Comparison of ENCODE assay signal across 9 mouse cellular contexts in the genomic region with DNA sequence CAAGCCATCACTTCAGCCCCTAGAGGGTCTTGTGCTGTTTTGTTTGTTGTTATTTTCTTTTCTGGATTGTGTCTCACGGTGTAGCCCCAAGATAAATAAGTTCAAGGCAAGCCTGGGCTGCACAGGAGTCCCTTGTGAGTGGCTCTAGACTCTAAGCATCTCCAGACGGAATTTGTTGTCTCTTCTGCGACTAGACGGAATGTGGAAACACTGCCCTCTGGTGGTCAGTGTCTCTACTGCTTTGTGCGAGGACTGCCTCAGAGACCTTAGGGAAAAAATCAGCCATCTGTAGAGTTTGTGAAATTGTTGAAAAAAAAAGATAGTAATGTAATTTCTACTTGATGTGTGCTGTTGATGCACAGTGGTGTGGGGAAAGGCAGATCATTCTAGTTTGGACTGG. TPM values are rescaled to one million over a fixed set of nuclear protein-coding genes. Genes with fewer than 3 reads are reported as not detected.
A peak's percentile ranks its signal among the peaks of the same experiment; 100 is the strongest.
DNase-seq lines count a peak whose midpoint lies in the region; ATAC-seq and TF ChIP-seq lines count a peak whose summit lies in the region.
"Had no signal": no experiment of that assay in that cellular context is flagged by ENCODE, and none has a peak within 500 bp of the region (broad histone marks: within the 10 kb centered on the region; RNA-seq: fewer than 3 reads in every experiment).

No protein-coding gene starts in this region.

- 0 out of 2 replicates have a peak, but pooled peaks have one; percentile 16 for TF ChIP-seq CTCF in olfactory bulb, adult 2 months (IDR thresholded peaks at IDR 0.05; ENCODE audit: insufficient read depth, low read depth, low read length)

- 0% methylated on average over 5 of the region's 5 CpGs for WGBS in limb, embryonic 14.5 days
- 1% methylated on average over 5 of the region's 5 CpGs for WGBS in olfactory bulb, adult 2 months

- peak; percentile 47; the same call in 1 of the 2 replicates for ATAC-seq in limb, embryonic 14.5 days (ENCODE audit: low FRiP score, low read depth)

- H3K9ac ChIP-seq in limb, embryonic 14.5 days (ENCODE audit: low read depth, low read length, severe bottlenecking): no peak overlapping the region

- no peaks in the 10 kb centered on the region for H3K4me1 ChIP-seq in limb, embryonic 14.5 days (ENCODE audit: control insufficient read depth, insufficient read depth, low read length)
- no peaks in the 10 kb centered on the region for H3K4me1 ChIP-seq in olfactory bulb, adult 2 months (ENCODE audit: control insufficient read depth, insufficient read depth, low read length)

- H3K36me3 ChIP-seq in limb, embryonic 14.5 days (ENCODE audit: control insufficient read depth, insufficient read depth, low read length): no peaks in the 10 kb centered on the region

- H3K9me3 ChIP-seq in limb, embryonic 14.5 days (ENCODE audit: control insufficient read depth, low read length): no peaks in the 10 kb centered on the region

- no peak overlapping the region for H3K27ac ChIP-seq in limb, embryonic 14.5 days (replicated peaks; ENCODE audit: low read depth, low read length)
- H3K27ac ChIP-seq in olfactory bulb, adult 2 months (ENCODE audit: insufficient read depth, low read depth, low read length): no peak overlapping the region

- H3K27me3 ChIP-seq in limb, embryonic 14.5 days (ENCODE audit: control insufficient read depth, insufficient read depth, low read length): no peaks in the 10 kb centered on the region

- DNase-seq in 416B (ENCODE audit: low read depth): peak; percentile 69
- peak; percentile 56 for DNase-seq in T-cell, adult 2 months (ENCODE audit: low spot score)
- DNase-seq in cerebellum, postnatal 14 days: peak; percentile 86 to 90
- DNase-seq in gastrocnemius, adult 18-20 months (ENCODE audit: low spot score): peak; percentile 68
- DNase-seq in kidney, adult 18-20 months: peak; percentile 71
- DNase-seq in limb, embryonic 14.5 days (ENCODE audit: low spot score): peak; percentile 79
- DNase-seq in testis, postnatal 14 days (ENCODE audit: low spot score): peak; percentile 56

- H3K4me2 ChIP-seq in limb, embryonic 14.5 days (replicated peaks; ENCODE audit: low read depth, low read length, severe bottlenecking): no peak overlapping the region

- H3K4me3 ChIP-seq in limb, embryonic 14.5 days (replicated peaks; ENCODE audit: low read length): no peak overlapping the region
- H3K4me3 ChIP-seq in olfactory bulb, adult 2 months (ENCODE audit: insufficient read depth, low read depth, low read length): no peak overlapping the region

- TF ChIP-seq POLR2A in limb, embryonic 14.5 days (IDR thresholded peaks at IDR 0.05; ENCODE audit: borderline replicate concordance, extremely low read depth, insufficient read depth, insufficient read length): no peak
- no peak for TF ChIP-seq POLR2A in olfactory bulb, adult 2 months (IDR thresholded peaks at IDR 0.05; ENCODE audit: insufficient read depth, low read depth, low read length)

RNA-seq across cellular contexts. Expression of a gene that starts 13.9 kb away (rescaled TPM):
- total RNA-seq in gastrocnemius, adult 18-20 months (2021): 10 to 100 TPM; 23.6 to 30.9 TPM
- 145 and 150 TPM in 2 replicates for polyA plus RNA-seq in limb, embryonic 14.5 days (2012; rRNA removed)
- 142 and 147 TPM in 2 replicates for polyA plus RNA-seq in limb, embryonic 14.5 days (2014; fragmentation: Nextera tagmentation; extraction: Ambion mirVana)
- polyA plus RNA-seq in olfactory bulb, adult 2 months (2012; ENCODE audit: insufficient read depth, insufficient read length, low replicate concordance, missing spikeins): not detected in 2 replicates

RNA-seq across cellular contexts. Expression of a gene that starts 14.1 kb away (rescaled TPM):
- total RNA-seq in gastrocnemius, adult 18-20 months (2021): not detected
- not detected in 2 replicates for polyA plus RNA-seq in limb, embryonic 14.5 days (2012; rRNA removed)
- not detected in 2 replicates for polyA plus RNA-seq in limb, embryonic 14.5 days (2014; fragmentation: Nextera tagmentation; extraction: Ambion mirVana)
- not detected in 2 replicates for polyA plus RNA-seq in olfactory bulb, adult 2 months (2012; ENCODE audit: insufficient read depth, insufficient read length, low replicate concordance, missing spikeins)
- polyA plus RNA-seq: gonadal fat pad, adult 2 months had no signal

RNA-seq across cellular contexts. Expression of a gene that starts 26.9 kb away (rescaled TPM):
- total RNA-seq in gastrocnemius, adult 18-20 months (2021): not detected
- not detected in 2 replicates for polyA plus RNA-seq in limb, embryonic 14.5 days (2012; rRNA removed)
- not detected in 2 replicates for polyA plus RNA-seq in limb, embryonic 14.5 days (2014; fragmentation: Nextera tagmentation; extraction: Ambion mirVana)
- polyA plus RNA-seq in olfactory bulb, adult 2 months (2012; ENCODE audit: insufficient read depth, insufficient read length, low replicate concordance, missing spikeins): not detected in 2 replicates
- polyA plus RNA-seq: gonadal fat pad, adult 2 months had no signal

RNA-seq across cellular contexts. Expression of a gene that starts 37.2 kb away (rescaled TPM):
- not detected for total RNA-seq in gastrocnemius, adult 18-20 months (2021)
- not detected in 2 replicates for polyA plus RNA-seq in limb, embryonic 14.5 days (2012; rRNA removed)
- not detected in 2 replicates for polyA plus RNA-seq in limb, embryonic 14.5 days (2014; fragmentation: Nextera tagmentation; extraction: Ambion mirVana)
- polyA plus RNA-seq in olfactory bulb, adult 2 months (2012; ENCODE audit: insufficient read depth, insufficient read length, low replicate concordance, missing spikeins): not detected in 2 replicates
- polyA plus RNA-seq: gonadal fat pad, adult 2 months had no signal

RNA-seq across cellular contexts. Expression of a gene that starts 44.3 kb away (rescaled TPM):
- total RNA-seq in gastrocnemius, adult 18-20 months (2021): 10 to 100 TPM; 17.2 to 25.7 TPM
- 324 and 340 TPM in 2 replicates for polyA plus RNA-seq in limb, embryonic 14.5 days (2012; rRNA removed)
- 214 and 217 TPM in 2 replicates for polyA plus RNA-seq in limb, embryonic 14.5 days (2014; fragmentation: Nextera tagmentation; extraction: Ambion mirVana)
- polyA plus RNA-seq in olfactory bulb, adult 2 months (2012; ENCODE audit: insufficient read depth, insufficient read length, low replicate concordance, missing spikeins): not detected in 2 replicates
